Mouse (Mus musculus): Measurements from ENCODE around the gene Scube1. TPM values are rescaled to one million over a fixed set of nuclear protein-coding genes. Genes with fewer than 3 reads are reported as not detected.

The Scube1 gene
- polyA plus RNA-seq, 2 experiments, result 0.09 to 0.10 TPM

GRCm38 (mm10) chr15:83678606-83679005 lies 46.2 kb downstream of the Scube1 start:
- no peak for DNase-seq (ENCODE audit: low read depth in 3 of 3, low spot score in 3 of 3)

GRCm38 (mm10) chr15:83678089-83678488 lies 46.7 kb downstream of the Scube1 start:
- Histone ChIP-seq H3K9ac (replicated peaks) (no peak overlapping the region), H3K27me3 (ENCODE audit: control insufficient read depth, insufficient read depth, low read length) (no peaks in the 10 kb centered on the region), H3K36me3 (replicated peaks; ENCODE audit: control insufficient read depth, insufficient read depth, low read depth) (no peaks in the 10 kb centered on the region), H3K27ac (no peak overlapping the region), H3K4me1 (replicated peaks; ENCODE audit: control insufficient read depth in 2 of 2, insufficient read depth in 2 of 2, low read length in 1 of 2) (no peaks in the 10 kb centered on the region), H3K4me3 (ENCODE audit: insufficient read depth in 1 of 2, low read depth in 2 of 2, low read length in 2 of 2) (no peak overlapping the region), H3K4me2 (ENCODE audit: low read depth) (no peak overlapping the region), H3K9me3 (ENCODE audit: control insufficient read depth, low read length) (no peaks in the 10 kb centered on the region)
- WGBS (ENCODE audit: insufficient replicate concordance), result 19% methylated on average over 7 of the region's 7 CpGs
- TF ChIP-seq EP300 (IDR thresholded peaks at IDR 0.05; ENCODE audit: low read depth), result no peak
- TF ChIP-seq CTCF (IDR thresholded peaks at IDR 0.05; ENCODE audit: low read depth), result no peak
- ATAC-seq (ENCODE audit: insufficient read depth) (no peak), DNase-seq (ENCODE audit: low read depth in 3 of 3, low spot score in 3 of 3) (no peak)

More at GRCm38 (mm10) chr15:83678606-83679005, 46.2 kb downstream of the Scube1 start:
- ATAC-seq (ENCODE audit: insufficient read depth), result no peak
- Histone ChIP-seq H3K27ac (no peak overlapping the region), H3K4me2 (ENCODE audit: low read depth) (no peak overlapping the region), H3K36me3 (replicated peaks; ENCODE audit: control insufficient read depth, insufficient read depth, low read depth) (no peaks in the 10 kb centered on the region), H3K27me3 (ENCODE audit: control insufficient read depth, insufficient read depth, low read length) (no peaks in the 10 kb centered on the region), H3K4me3 (ENCODE audit: insufficient read depth in 1 of 2, low read depth in 2 of 2, low read length in 2 of 2) (no peak overlapping the region), H3K9ac (replicated peaks) (no peak overlapping the region), H3K4me1 (replicated peaks; ENCODE audit: control insufficient read depth in 2 of 2, insufficient read depth in 2 of 2, low read length in 1 of 2) (no peaks in the 10 kb centered on the region), H3K9me3 (ENCODE audit: control insufficient read depth, low read length) (no peaks in the 10 kb centered on the region)
- TF ChIP-seq EP300 (IDR thresholded peaks at IDR 0.05; ENCODE audit: low read depth), result no peak
- TF ChIP-seq CTCF (IDR thresholded peaks at IDR 0.05; ENCODE audit: low read depth), result no peak
- WGBS (ENCODE audit: insufficient replicate concordance), result 12% methylated on average over 11 of the region's 11 CpGs

- H3K9ac ChIP-seq (replicated peaks), result no peak overlapping the region
- H3K4me1 ChIP-seq (replicated peaks; ENCODE audit: control insufficient read depth in 2 of 2, insufficient read depth in 2 of 2, low read length in 1 of 2), result no peaks in the 10 kb centered on the region
- 72% methylated on average over 6 of the region's 6 CpGs for WGBS (ENCODE audit: insufficient replicate concordance)
- DNase-seq (ENCODE audit: low read depth in 3 of 3, low spot score in 3 of 3), result no peak
- H3K4me2 ChIP-seq (ENCODE audit: low read depth), result no peak overlapping the region
- TF ChIP-seq EP300 (IDR thresholded peaks at IDR 0.05; ENCODE audit: low read depth) (no peak), CTCF (IDR thresholded peaks at IDR 0.05; ENCODE audit: low read depth) (no peak)
- no peak for ATAC-seq (ENCODE audit: insufficient read depth)
- H3K27ac ChIP-seq, result no peak overlapping the region
- no peaks in the 10 kb centered on the region for H3K36me3 ChIP-seq (replicated peaks; ENCODE audit: control insufficient read depth, insufficient read depth, low read depth)
- no peaks in the 10 kb centered on the region for H3K27me3 ChIP-seq (ENCODE audit: control insufficient read depth, insufficient read depth, low read length)
- H3K9me3 ChIP-seq (ENCODE audit: control insufficient read depth, low read length), result no peaks in the 10 kb centered on the region
- H3K4me3 ChIP-seq (ENCODE audit: insufficient read depth in 1 of 2, low read depth in 2 of 2, low read length in 2 of 2), result no peak overlapping the region
Observed at GRCm38 (mm10) chr15:83677098-83677497, 47.7 kb downstream of the Scube1 start.

GRCm38 (mm10) chr15:83676286-83676685 lies 48.5 kb downstream of the Scube1 start:
- Histone ChIP-seq H3K9me3 (ENCODE audit: control insufficient read depth, low read length) (no peaks in the 10 kb centered on the region), H3K4me1 (replicated peaks; ENCODE audit: control insufficient read depth in 2 of 2, insufficient read depth in 2 of 2, low read length in 1 of 2) (no peaks in the 10 kb centered on the region), H3K36me3 (replicated peaks; ENCODE audit: control insufficient read depth, insufficient read depth, low read depth) (no peaks in the 10 kb centered on the region), H3K4me3 (ENCODE audit: insufficient read depth in 1 of 2, low read depth in 2 of 2, low read length in 2 of 2) (no peak overlapping the region), H3K27ac (no peak overlapping the region), H3K27me3 (ENCODE audit: control insufficient read depth, insufficient read depth, low read length) (no peaks in the 10 kb centered on the region), H3K9ac (replicated peaks) (no peak overlapping the region), H3K4me2 (ENCODE audit: low read depth) (no peak overlapping the region)
- DNase-seq (ENCODE audit: low read depth in 3 of 3, low spot score in 3 of 3), result no peak
- WGBS (ENCODE audit: insufficient replicate concordance), result 56% methylated on average over 3 of the region's 3 CpGs
- no peak for ATAC-seq (ENCODE audit: insufficient read depth)
- TF ChIP-seq EP300 (IDR thresholded peaks at IDR 0.05; ENCODE audit: low read depth) (no peak), CTCF (IDR thresholded peaks at IDR 0.05; ENCODE audit: low read depth) (no peak)

- H3K36me3 ChIP-seq (replicated peaks; ENCODE audit: control insufficient read depth, insufficient read depth, low read depth), result no peaks in the 10 kb centered on the region
- H3K4me1 ChIP-seq (replicated peaks; ENCODE audit: control insufficient read depth in 2 of 2, insufficient read depth in 2 of 2, low read length in 1 of 2), result no peaks in the 10 kb centered on the region
- DNase-seq (ENCODE audit: low read depth in 3 of 3, low spot score in 3 of 3), result no peak
- WGBS (ENCODE audit: insufficient replicate concordance), result 55% methylated on average over 3 of the region's 3 CpGs
- no peaks in the 10 kb centered on the region for H3K9me3 ChIP-seq (ENCODE audit: control insufficient read depth, low read length)
- no peak overlapping the region for H3K27ac ChIP-seq
- H3K4me3 ChIP-seq (ENCODE audit: insufficient read depth in 1 of 2, low read depth in 2 of 2, low read length in 2 of 2), result no peak overlapping the region
- H3K27me3 ChIP-seq (ENCODE audit: control insufficient read depth, insufficient read depth, low read length), result no peaks in the 10 kb centered on the region
- no peak overlapping the region for H3K9ac ChIP-seq (replicated peaks)
- H3K4me2 ChIP-seq (ENCODE audit: low read depth), result no peak overlapping the region
- no peak for TF ChIP-seq EP300 (IDR thresholded peaks at IDR 0.05; ENCODE audit: low read depth)
- TF ChIP-seq CTCF (IDR thresholded peaks at IDR 0.05; ENCODE audit: low read depth), result no peak
- no peak for ATAC-seq (ENCODE audit: insufficient read depth)
Observed at GRCm38 (mm10) chr15:83673621-83674020, 51.2 kb downstream of the Scube1 start.
